Mouse (Mus musculus) midbrain, embryonic 13.5 days (tissue): ENCODE data around the gene Ntan1. TPM values are rescaled to one million over a fixed set of nuclear protein-coding genes. Genes with fewer than 3 reads are reported as not detected.
"Not testable (repeated sequence)": the region's sequence is repeated elsewhere in the genome, so short reads cannot be mapped to it uniquely, and the experiment has no call there.

Source experiments
- ATAC-seq: fragments of 200-750 bp; cut with Nextera tagmentation; 2 replicates; pipeline ENCODE4 v1.8.0; 2017; ENCODE audit warnings: mild to moderate bottlenecking, moderate TSS enrichment, moderate library complexity
- H3K27ac ChIP-seq: fragments of 300-500 bp; sonication (generic); 2 replicates; pipeline ENCODE4 v1.5.1; 2015; ENCODE audit warnings: inconsistent platforms, mild to moderate bottlenecking, moderate library complexity
- H3K27me3 ChIP-seq: fragments of 300-500 bp; sonication (generic); 2 replicates; pipeline ENCODE4 v1.6.1; 2015; ENCODE audit warnings: mild to moderate bottlenecking, inconsistent platforms
- H3K36me3 ChIP-seq: fragments of 300-500 bp; sonication (generic); 2 replicates; pipeline ENCODE4 v1.6.1; 2015; ENCODE audit warnings: mild to moderate bottlenecking, inconsistent platforms
- H3K4me1 ChIP-seq: fragments of 300-500 bp; sonication (generic); replicated peaks from 2 replicates; pipeline ENCODE4 v1.6.1; 2015; ENCODE audit warnings: inconsistent platforms
- H3K4me2 ChIP-seq: fragments of 300-500 bp; sonication (generic); replicated peaks from 2 replicates; pipeline ENCODE4 v1.6.1; 2015; ENCODE audit warnings: moderate library complexity, mild to moderate bottlenecking, inconsistent platforms
- H3K4me3 ChIP-seq: fragments of 300-500 bp; sonication (generic); replicated peaks from 2 replicates; pipeline ENCODE4 v1.5.1; 2015; ENCODE audit warnings: mild to moderate bottlenecking, inconsistent platforms
- H3K9ac ChIP-seq: fragments of 300-500 bp; sonication (generic); replicated peaks from 2 replicates; pipeline ENCODE4 v1.6.1; 2015; ENCODE audit warnings: mild to moderate bottlenecking, inconsistent platforms
- H3K9me3 ChIP-seq: fragments of 300-500 bp; sonication (generic); 2 replicates; pipeline ENCODE4 v1.6.1; 2016; ENCODE audit warnings: mild to moderate bottlenecking, inconsistent platforms
- WGBS: fragments of 180-500 bp; shearing (Covaris S2); methylation state at CpG from one replicate; pipeline ENCODE4 v1.1.7; 2015; 5-methylcytosine and 5-hydroxymethylcytosine counted together
- polyA plus RNA-seq: library from polyadenylated mRNA; unstranded; fragments of >200 nt; fragmentation: Nextera tagmentation; extraction: Ambion mirVana; gene quantifications from 2 replicates; pipeline ENCODE4 v1.2.1, GENCODE M21; 2015

Gene Ntan1
- polyA plus RNA-seq, 1 experiment from 2014 or later, result 217 TPM

- peaks cover 86% of the 10 kb centered on the region for H3K36me3 ChIP-seq
- no peak overlapping the region for H3K4me2 ChIP-seq
- no peak overlapping the region for H3K27ac ChIP-seq
- H3K9me3 ChIP-seq, result no peaks in the 10 kb centered on the region
- no peak for ATAC-seq
- H3K4me1 ChIP-seq, result no peaks in the 10 kb centered on the region
- 95% methylated on average over 7 of the region's 7 CpGs for WGBS
- H3K27me3 ChIP-seq, result no peaks in the 10 kb centered on the region
- H3K4me3 ChIP-seq, result no peak overlapping the region
- H3K9ac ChIP-seq, result no peak overlapping the region
Observed at GRCm38 (mm10) chr16:13840056-13840455, 21.4 kb downstream of the Ntan1 start.

- no peak overlapping the region for H3K9ac ChIP-seq
- no peak for ATAC-seq
- H3K4me1 ChIP-seq, result no peaks in the 10 kb centered on the region
- H3K4me3 ChIP-seq, result no peak overlapping the region
- no peak overlapping the region for H3K27ac ChIP-seq
- WGBS, result 97% methylated on average over 3 of the region's 3 CpGs
- H3K36me3 ChIP-seq, result peaks cover 86% of the 10 kb centered on the region
- H3K9me3 ChIP-seq, result no peaks in the 10 kb centered on the region
- no peaks in the 10 kb centered on the region for H3K27me3 ChIP-seq
- no peak overlapping the region for H3K4me2 ChIP-seq
Observed at GRCm38 (mm10) chr16:13840956-13841355, 22.3 kb downstream of the Ntan1 start.

- no peak overlapping the region for H3K4me3 ChIP-seq
- WGBS, result 96% methylated on average over 5 of the region's 5 CpGs
- peaks cover 59% of the 10 kb centered on the region for H3K36me3 ChIP-seq
- no peaks in the 10 kb centered on the region for H3K4me1 ChIP-seq
- H3K27ac ChIP-seq, result no peak overlapping the region
- H3K27me3 ChIP-seq, result no peaks in the 10 kb centered on the region
- ATAC-seq, result no peak
- H3K9ac ChIP-seq, result no peak overlapping the region
- no peaks in the 10 kb centered on the region for H3K9me3 ChIP-seq
- H3K4me2 ChIP-seq, result no peak overlapping the region
Observed at GRCm38 (mm10) chr16:13845031-13845430, 26.4 kb downstream of the Ntan1 start.

- H3K27ac ChIP-seq, result no peak overlapping the region
- WGBS, result 87% methylated on average over 1 of the region's 1 CpGs
- no peak overlapping the region for H3K9ac ChIP-seq
- peaks cover 49% of the 10 kb centered on the region for H3K36me3 ChIP-seq
- no peak overlapping the region for H3K4me3 ChIP-seq
- ATAC-seq, result no peak
- H3K4me2 ChIP-seq, result no peak overlapping the region
- no peaks in the 10 kb centered on the region for H3K9me3 ChIP-seq
- H3K27me3 ChIP-seq, result no peaks in the 10 kb centered on the region
- H3K4me1 ChIP-seq, result no peaks in the 10 kb centered on the region
Observed at GRCm38 (mm10) chr16:13846675-13847074, 28.0 kb downstream of the Ntan1 start.

GRCm38 (mm10) chr16:13848310-13848709, 29.7 kb downstream of the Ntan1 start:
- ATAC-seq, result no peak
- H3K4me2 ChIP-seq, result no peak overlapping the region
- no peak overlapping the region for H3K9ac ChIP-seq
- H3K9me3 ChIP-seq, result no peaks in the 10 kb centered on the region
- no peaks in the 10 kb centered on the region for H3K27me3 ChIP-seq
- H3K4me1 ChIP-seq, result no peaks in the 10 kb centered on the region
- H3K27ac ChIP-seq, result no peak overlapping the region
- H3K36me3 ChIP-seq, result peaks cover 50% of the 10 kb centered on the region
- 83% methylated on average over 2 of the region's 2 CpGs for WGBS
- no peak overlapping the region for H3K4me3 ChIP-seq

- H3K9me3 ChIP-seq, result no peaks in the 10 kb centered on the region
- H3K36me3 ChIP-seq, result peaks cover 41% of the 10 kb centered on the region
- no peak overlapping the region for H3K27ac ChIP-seq
- no peak for ATAC-seq
- H3K4me1 ChIP-seq, result no peaks in the 10 kb centered on the region
- no peak overlapping the region for H3K9ac ChIP-seq
- H3K4me2 ChIP-seq, result no peak overlapping the region
- 95% methylated on average over 4 of the region's 4 CpGs for WGBS
- H3K27me3 ChIP-seq, result no peaks in the 10 kb centered on the region
- no peak overlapping the region for H3K4me3 ChIP-seq
Observed at GRCm38 (mm10) chr16:13851446-13851845, 32.8 kb downstream of the Ntan1 start.

- H3K9ac ChIP-seq, result no peak overlapping the region
- H3K4me3 ChIP-seq, result no peak overlapping the region
- H3K27ac ChIP-seq, result no peak overlapping the region
- ATAC-seq, result no peak
- H3K4me1 ChIP-seq, result no peaks in the 10 kb centered on the region
- peaks cover 44% of the 10 kb centered on the region for H3K36me3 ChIP-seq
- H3K27me3 ChIP-seq, result no peaks in the 10 kb centered on the region
- 98% methylated on average over 4 of the region's 4 CpGs for WGBS
- no peak overlapping the region for H3K4me2 ChIP-seq
- H3K9me3 ChIP-seq, result no peaks in the 10 kb centered on the region
Observed at GRCm38 (mm10) chr16:13853886-13854285, 35.2 kb downstream of the Ntan1 start.

- no peak overlapping the region for H3K4me3 ChIP-seq
- no peaks in the 10 kb centered on the region for H3K9me3 ChIP-seq
- peaks cover 20% of the 10 kb centered on the region; the same call in 1 of the 2 replicates for H3K36me3 ChIP-seq
- no peaks in the 10 kb centered on the region for H3K27me3 ChIP-seq
- no peak overlapping the region for H3K4me2 ChIP-seq
- 85% methylated on average over 4 of the region's 4 CpGs for WGBS
- H3K9ac ChIP-seq, result no peak overlapping the region
- H3K4me1 ChIP-seq, result no peaks in the 10 kb centered on the region
- no peak for ATAC-seq
- no peak overlapping the region for H3K27ac ChIP-seq
Observed at GRCm38 (mm10) chr16:13866076-13866475, 47.4 kb downstream of the Ntan1 start.

- no peaks in the 10 kb centered on the region for H3K4me1 ChIP-seq
- WGBS, result 89% methylated on average over 5 of the region's 5 CpGs
- H3K27ac ChIP-seq, result no peak overlapping the region
- no peak for ATAC-seq
- no peaks in the 10 kb centered on the region for H3K9me3 ChIP-seq
- H3K36me3 ChIP-seq, result peaks cover 20% of the 10 kb centered on the region; the same call in 1 of the 2 replicates
- H3K4me3 ChIP-seq, result no peak overlapping the region
- H3K27me3 ChIP-seq, result no peaks in the 10 kb centered on the region
- no peak overlapping the region for H3K9ac ChIP-seq
- H3K4me2 ChIP-seq, result no peak overlapping the region
Observed at GRCm38 (mm10) chr16:13866616-13867015, 48.0 kb downstream of the Ntan1 start.

GRCm38 (mm10) chr16:13867406-13867805, 48.8 kb downstream of the Ntan1 start:
- Histone ChIP-seq H3K36me3 (peaks cover 22% of the 10 kb centered on the region; the same call in 1 of the 2 replicates), H3K4me2 (peak overlapping the region; percentile 52)
- peak; percentile 83 for ATAC-seq
- not testable (repeated sequence) for H3K4me3 ChIP-seq, H3K27me3 ChIP-seq, H3K4me1 ChIP-seq, H3K9me3 ChIP-seq, H3K9ac ChIP-seq, H3K27ac ChIP-seq
- 16% methylated on average over 5 of the region's 5 CpGs for WGBS

- no peaks in the 10 kb centered on the region for H3K4me1 ChIP-seq
- peak overlapping the region; percentile 52 for H3K4me2 ChIP-seq
- H3K9ac ChIP-seq, result peak overlapping the region; percentile 61
- no peaks in the 10 kb centered on the region for H3K9me3 ChIP-seq
- H3K27ac ChIP-seq, result no peak overlapping the region
- peak overlapping the region; percentile 33 for H3K4me3 ChIP-seq
- peak; percentile 86 for ATAC-seq
- 3% methylated on average over 42 of the region's 42 CpGs for WGBS
- H3K36me3 ChIP-seq, result peaks cover 17% of the 10 kb centered on the region; the same call in 1 of the 2 replicates
- no peaks in the 10 kb centered on the region for H3K27me3 ChIP-seq
Observed at GRCm38 (mm10) chr16:13867910-13868514, 49.4 kb downstream of the Ntan1 start.

- no peak overlapping the region for H3K27ac ChIP-seq
- no peaks in the 10 kb centered on the region for H3K27me3 ChIP-seq
- peaks cover 38% of the 10 kb centered on the region for H3K36me3 ChIP-seq
- no peak overlapping the region for H3K4me3 ChIP-seq
- H3K4me1 ChIP-seq, result no peaks in the 10 kb centered on the region
- ATAC-seq, result no peak
- no peak overlapping the region for H3K9ac ChIP-seq
- H3K4me2 ChIP-seq, result no peak overlapping the region
- no peaks in the 10 kb centered on the region for H3K9me3 ChIP-seq
- WGBS, result 95% methylated on average over 4 of the region's 4 CpGs
Observed at GRCm38 (mm10) chr16:13875483-13875882, 56.8 kb downstream of the Ntan1 start.
